Mouse (Mus musculus) limb, embryonic 12.5 days (tissue): ENCODE measurements around the gene Suox. TPM values are rescaled to one million over a fixed set of nuclear protein-coding genes. Genes with fewer than 3 reads are reported as not detected.

Experiments used
- ATAC-seq: fragments of 200-750 bp; cut with Nextera tagmentation; 2 replicates; pipeline ENCODE4 v1.8.0; 2017; ENCODE audit warnings: low read depth, moderate TSS enrichment; ENCODE audit not compliant: insufficient number of reproducible peaks, insufficient read depth, low FRiP score, low TSS enrichment
- H3K27ac ChIP-seq: fragments of 300-500 bp; sonication (generic); 2 replicates; pipeline ENCODE4 v1.5.1; 2016; ENCODE audit warnings: mild to moderate bottlenecking, moderate library complexity
- H3K27me3 ChIP-seq: fragments of 300-500 bp; sonication (generic); 2 replicates; pipeline ENCODE4 v1.6.1; 2016; ENCODE audit warnings: mild to moderate bottlenecking, moderate library complexity
- H3K36me3 ChIP-seq: fragments of 300-500 bp; sonication (generic); 2 replicates; pipeline ENCODE4 v1.6.1; 2016; ENCODE audit warnings: mild to moderate bottlenecking, moderate library complexity
- H3K4me1 ChIP-seq: fragments of 300-500 bp; sonication (generic); replicated peaks from 2 replicates; pipeline ENCODE4 v1.6.1; 2016
- H3K4me2 ChIP-seq: fragments of 300-500 bp; sonication (generic); 2 replicates; pipeline ENCODE4 v1.6.1; 2016; ENCODE audit warnings: mild to moderate bottlenecking, moderate library complexity
- H3K4me3 ChIP-seq: fragments of 300-500 bp; sonication (generic); replicated peaks from 2 replicates; pipeline ENCODE4 v1.5.1; 2016; ENCODE audit warnings: mild to moderate bottlenecking
- H3K9ac ChIP-seq: fragments of 300-500 bp; sonication (generic); replicated peaks from 2 replicates; pipeline ENCODE4 v1.6.1; 2016; ENCODE audit warnings: mild to moderate bottlenecking, moderate library complexity
- H3K9me3 ChIP-seq: fragments of 300-500 bp; sonication (generic); 2 replicates; pipeline ENCODE4 v1.6.1; 2016; ENCODE audit warnings: mild to moderate bottlenecking, moderate library complexity
- WGBS: fragments of 180-500 bp; shearing (Covaris S2); methylation state at CpG from one replicate; pipeline ENCODE4 v1.1.7; 2016; 5-methylcytosine and 5-hydroxymethylcytosine counted together
- polyA plus RNA-seq: library from polyadenylated mRNA; unstranded; fragments of >200 nt; fragmentation: Nextera tagmentation; extraction: Ambion mirVana; gene quantifications from 2 replicates; pipeline ENCODE4 v1.2.1, GENCODE M21; 2016

Gene Suox
- polyA plus RNA-seq, 1 experiment from 2014 or later: 14.7 TPM

DNA sequence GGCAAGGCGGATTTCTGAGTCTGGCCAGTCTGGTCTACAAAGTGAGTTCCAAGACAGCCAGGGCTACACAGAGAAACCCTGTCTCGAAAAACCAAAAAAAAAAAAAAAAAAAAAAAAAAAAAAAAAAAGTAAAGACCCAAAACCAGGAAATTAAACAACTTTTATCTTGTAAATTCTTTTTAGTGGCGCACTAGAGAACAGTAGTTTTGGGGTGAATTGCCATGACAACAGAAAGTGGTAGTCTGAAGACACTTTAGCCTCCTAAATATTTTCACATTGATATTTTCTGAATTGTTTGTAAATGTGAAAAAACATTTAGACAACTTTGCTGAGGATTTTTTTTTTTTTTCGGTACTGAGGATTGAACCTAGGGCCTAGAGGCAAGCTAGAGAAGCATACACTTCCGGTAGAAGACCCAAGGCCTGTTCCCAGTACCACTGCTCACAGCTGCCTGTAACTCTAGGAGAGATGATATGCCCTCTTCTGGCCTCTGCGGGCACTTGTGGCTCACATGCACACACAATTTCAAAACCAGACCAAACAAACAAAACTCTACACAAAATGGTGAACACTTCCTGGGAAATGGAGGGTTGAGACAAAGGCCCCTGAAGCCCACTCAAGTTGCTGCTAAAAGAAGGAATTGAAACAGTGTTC is 23.3 kb upstream of the Suox start:
- Histone ChIP-seq H3K9me3 (no peaks in the 10 kb centered on the region), H3K4me2 (peak overlapping the region; percentile 56; the same call in 1 of the 2 replicates), H3K27ac (peak overlapping the region; percentile 64; the same call in 1 of the 2 replicates), H3K36me3 (peaks cover 48% of the 10 kb centered on the region), H3K9ac (no peak overlapping the region), H3K27me3 (no peaks in the 10 kb centered on the region), H3K4me3 (no peak overlapping the region), H3K4me1 (peaks cover 8% of the 10 kb centered on the region)
- no peak for ATAC-seq
- 92% methylated on average over 6 of the region's 6 CpGs for WGBS

DNA sequence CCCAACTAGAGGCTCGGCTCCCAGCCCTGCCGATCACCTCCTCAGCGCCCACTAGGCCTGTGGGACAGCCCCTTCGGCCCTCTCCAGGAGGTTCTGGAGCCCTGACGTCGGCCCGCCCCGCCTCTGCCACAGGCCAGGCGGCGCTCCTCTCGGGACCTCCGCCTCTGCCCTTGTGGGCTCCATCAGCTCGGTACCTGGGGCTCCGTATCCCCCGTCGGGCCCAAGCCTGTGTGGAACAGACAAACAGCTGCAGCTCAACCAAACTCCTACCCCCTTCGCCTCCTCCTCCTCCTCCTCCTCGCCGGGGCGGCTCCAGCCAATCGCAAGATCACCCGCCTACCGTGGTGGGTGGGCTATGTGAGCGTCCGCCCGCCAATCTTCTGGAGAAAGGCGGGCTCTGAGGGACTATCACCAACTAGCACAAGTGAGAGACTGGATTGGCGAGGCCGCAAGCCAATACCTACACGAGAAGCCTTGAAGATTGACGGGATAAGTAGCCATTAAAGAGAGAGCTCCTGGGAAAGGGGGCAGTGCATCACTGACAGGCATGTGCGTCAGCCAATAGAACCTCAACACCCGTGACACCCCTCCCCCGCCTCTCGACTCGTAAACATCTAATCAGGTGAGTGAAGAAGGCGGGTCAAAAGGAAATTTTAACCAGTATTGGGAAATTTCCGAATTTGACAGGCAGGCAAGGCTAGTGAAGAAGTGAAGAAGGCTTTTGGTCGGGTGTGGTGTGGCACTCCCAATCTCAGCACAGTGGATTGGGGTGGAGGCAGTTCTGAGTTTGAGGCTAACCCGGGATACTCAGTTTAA is 22.3 kb upstream of the Suox start, which contains the start of gene Rab5b:
Gene Rab5b, minus strand, starts transcription at position 273 of the 816 bp plus-strand sequence.
- peaks cover 38% of the 10 kb centered on the region for H3K36me3 ChIP-seq
- peaks cover 8% of the 10 kb centered on the region for H3K4me1 ChIP-seq

GRCm38 (mm10) chr10:128695411-128695991 is 21.6 kb upstream of the Suox start:
- Histone ChIP-seq H3K36me3 (peaks cover 31% of the 10 kb centered on the region), H3K27ac (peak overlapping the region; percentile 98), H3K4me3 (peak overlapping the region; percentile 85), H3K9me3 (no peaks in the 10 kb centered on the region), H3K9ac (peak overlapping the region; percentile 89), H3K27me3 (no peaks in the 10 kb centered on the region), H3K4me2 (peak overlapping the region; percentile 64), H3K4me1 (peaks cover 8% of the 10 kb centered on the region)
- no peak; the same call in 1 of the 2 replicates for ATAC-seq
- WGBS: 1% methylated on average over 22 of the region's 22 CpGs

More for the DNA sequence above, 22.3 kb upstream of the Suox start, which contains the start of gene Rab5b:
- WGBS: under 1% methylated on average over 40 of the region's 40 CpGs
- Histone ChIP-seq H3K9me3 (no peaks in the 10 kb centered on the region), H3K4me3 (peak within 1 kb of the TSS; percentile 85), H3K9ac (peak within 1 kb of the TSS; percentile 89), H3K27me3 (no peaks in the 10 kb centered on the region), H3K27ac (peak within 1 kb of the TSS; percentile 98), H3K4me2 (peak within 1 kb of the TSS; percentile 64)
- ATAC-seq: peak; percentile 99

DNA sequence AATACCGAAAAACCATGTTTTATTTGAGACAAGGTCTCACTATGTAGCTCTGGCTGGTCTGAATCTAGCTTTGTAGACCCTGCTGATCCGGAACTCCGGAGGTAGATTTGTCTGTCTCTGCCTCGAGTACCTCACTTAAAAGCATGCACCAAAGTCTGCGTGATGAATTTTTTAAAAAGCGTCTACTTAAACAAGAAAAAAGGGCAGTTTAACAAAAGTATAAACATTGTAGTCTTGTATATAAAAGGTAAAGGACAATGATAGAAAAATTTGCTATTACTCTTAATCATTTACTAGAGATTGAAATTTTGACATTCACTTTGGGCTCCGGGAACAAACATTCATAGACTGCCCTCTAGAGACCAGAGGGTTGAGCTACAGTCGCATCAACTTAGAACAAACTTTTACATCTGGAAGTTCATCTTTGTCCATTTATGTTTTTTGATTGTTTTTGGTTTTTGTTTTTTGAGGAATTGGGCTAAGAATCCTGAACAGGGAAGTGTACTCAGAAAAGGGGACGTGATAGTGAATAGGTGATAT is 666 bp upstream of the Suox start:
- 2% methylated on average over 9 of the region's 9 CpGs for WGBS
- Histone ChIP-seq H3K9me3 (no peaks in the 10 kb centered on the region), H3K4me3 (peak overlapping the region; percentile 76), H3K4me2 (peak overlapping the region; percentile 95), H3K27me3 (0 out of 2 replicates have a peak, but pooled peaks cover 3% of the 10 kb centered on the region), H3K27ac (no peak overlapping the region), H3K4me1 (peaks cover 14% of the 10 kb centered on the region; the same call in 1 of the 2 replicates), H3K9ac (peak overlapping the region; percentile 62; the same call in 1 of the 2 replicates), H3K36me3 (peaks cover 27% of the 10 kb centered on the region; the same call in 1 of the 2 replicates)
- ATAC-seq: no peak

GRCm38 (mm10) chr10:128671148-128671547 is 2.7 kb downstream of the Suox start:
- 91% methylated on average over 9 of the region's 9 CpGs for WGBS
- H3K9ac ChIP-seq: no peak overlapping the region
- peaks cover 13% of the 10 kb centered on the region; the same call in 1 of the 2 replicates for H3K36me3 ChIP-seq

GRCm38 (mm10) chr10:128668790-128669672 is 4.8 kb downstream of the Suox start:
- Histone ChIP-seq H3K9ac (peak overlapping the region; percentile 79), H3K27me3 (peaks cover 3% of the 10 kb centered on the region; the same call in 1 of the 2 replicates), H3K36me3 (peaks cover 12% of the 10 kb centered on the region; the same call in 1 of the 2 replicates), H3K27ac (peak overlapping the region; percentile 88), H3K4me3 (peak overlapping the region; percentile 70), H3K4me2 (peak overlapping the region; percentile 70), H3K9me3 (no peaks in the 10 kb centered on the region), H3K4me1 (peaks cover 21% of the 10 kb centered on the region)
- peak; percentile 53 for ATAC-seq
- 1% methylated on average over 42 of the region's 42 CpGs for WGBS

More at GRCm38 (mm10) chr10:128671148-128671547, 2.7 kb downstream of the Suox start:
- no peak overlapping the region for H3K4me3 ChIP-seq
- ATAC-seq: no peak
- peaks cover 3% of the 10 kb centered on the region; the same call in 1 of the 2 replicates for H3K27me3 ChIP-seq
- no peak overlapping the region for H3K4me2 ChIP-seq
- H3K4me1 ChIP-seq: peaks cover 25% of the 10 kb centered on the region
- H3K27ac ChIP-seq: no peak overlapping the region
- no peaks in the 10 kb centered on the region for H3K9me3 ChIP-seq

- peaks cover 14% of the 10 kb centered on the region for H3K4me1 ChIP-seq
- ATAC-seq: no peak
- WGBS: 92% methylated on average over 2 of the region's 2 CpGs
- 0 out of 2 replicates have a peak, but pooled peaks cover 3% of the 10 kb centered on the region for H3K36me3 ChIP-seq
- no peak overlapping the region for H3K27ac ChIP-seq
- H3K9ac ChIP-seq: no peak overlapping the region
- no peaks in the 10 kb centered on the region; the same call in 1 of the 2 replicates for H3K27me3 ChIP-seq
- H3K9me3 ChIP-seq: no peaks in the 10 kb centered on the region
- no peak overlapping the region for H3K4me3 ChIP-seq
- H3K4me2 ChIP-seq: no peak overlapping the region
Measured at GRCm38 (mm10) chr10:128665806-128666205, 8.1 kb downstream of the Suox start.

GRCm38 (mm10) chr10:128665307-128665706 is 8.6 kb downstream of the Suox start:
- peaks cover 14% of the 10 kb centered on the region for H3K4me1 ChIP-seq
- no peak overlapping the region for H3K9ac ChIP-seq
- H3K4me2 ChIP-seq: no peak overlapping the region
- no peak overlapping the region for H3K4me3 ChIP-seq
- H3K9me3 ChIP-seq: no peaks in the 10 kb centered on the region
- ATAC-seq: no peak
- H3K27me3 ChIP-seq: no peaks in the 10 kb centered on the region; the same call in 1 of the 2 replicates
- 86% methylated on average over 3 of the region's 3 CpGs for WGBS
- H3K27ac ChIP-seq: no peak overlapping the region
- no peaks in the 10 kb centered on the region for H3K36me3 ChIP-seq

DNA sequence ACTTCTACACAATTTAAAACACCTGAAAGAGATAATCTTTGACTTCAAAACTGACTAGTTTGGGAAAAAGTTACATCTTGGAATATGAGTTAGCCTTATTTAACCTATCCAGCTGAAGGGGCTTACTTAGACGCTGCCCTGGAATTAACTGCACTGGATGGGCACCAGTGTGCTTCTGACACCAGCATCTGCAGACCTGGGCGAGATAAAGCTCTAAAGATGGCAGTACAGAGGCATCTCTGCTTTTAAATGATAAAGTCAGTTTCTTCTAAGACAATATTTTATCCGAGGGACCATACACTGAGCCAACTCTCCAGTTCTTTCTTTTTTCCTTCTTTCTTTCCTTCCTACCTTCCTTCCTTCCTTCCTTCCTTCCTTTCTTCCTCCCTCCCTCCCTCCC is 9.1 kb downstream of the Suox start:
- Histone ChIP-seq H3K27ac (no peak overlapping the region), H3K4me3 (no peak overlapping the region), H3K4me1 (peaks cover 13% of the 10 kb centered on the region), H3K27me3 (no peaks in the 10 kb centered on the region; the same call in 1 of the 2 replicates), H3K9ac (no peak overlapping the region), H3K36me3 (no peaks in the 10 kb centered on the region), H3K4me2 (no peak overlapping the region), H3K9me3 (no peaks in the 10 kb centered on the region)
- ATAC-seq: no peak
- WGBS: 69% methylated on average over 3 of the region's 3 CpGs
